Mouse (Mus musculus) C2C12 (cell line): ENCODE results near the gene Pdzrn4. TPM values are rescaled to one million over a fixed set of nuclear protein-coding genes. Genes with fewer than 3 reads are reported as not detected.

Experiments
- H3K27me3 ChIP-seq: one replicate; pipeline ENCODE4 v1.6.1; 2011; ENCODE audit not compliant: control insufficient read depth, insufficient read depth, insufficient read length
- H3K36me3 ChIP-seq: one replicate; pipeline ENCODE4 v1.6.1; 2011; ENCODE audit not compliant: control insufficient read depth, insufficient read depth
- H3K4me3 ChIP-seq: one replicate; pipeline ENCODE4 v1.5.1; 2011; ENCODE audit warnings: mild to moderate bottlenecking, control low read depth; ENCODE audit not compliant: poor library complexity, insufficient read depth, severe bottlenecking
- H3K79me2 ChIP-seq: one replicate; pipeline ENCODE4 v1.6.1; 2011; ENCODE audit not compliant: control insufficient read depth, insufficient read depth
- H3K79me3 ChIP-seq: one replicate; pipeline ENCODE4 v1.6.1; 2011; ENCODE audit warnings: low read depth, control low read depth
- H3ac ChIP-seq: one replicate; pipeline ENCODE3; 2011; ENCODE audit warnings: low read depth; ENCODE audit not compliant: control insufficient read depth, insufficient read length
- CEBPB ChIP-seq: IDR thresholded peaks from one replicate; pipeline ENCODE4 v1.6.1; 2011; ENCODE audit warnings: low read depth, mild to moderate bottlenecking, control low read depth, moderate library complexity
- CTCF ChIP-seq: IDR thresholded peaks from one replicate; pipeline ENCODE4 v1.5.1; 2011; ENCODE audit not compliant: control insufficient read depth, insufficient read depth, insufficient read length
- FOSL1 ChIP-seq: IDR thresholded peaks from one replicate; pipeline ENCODE4 v1.8.0; 2011; ENCODE audit warnings: mild to moderate bottlenecking, low read length; ENCODE audit not compliant: poor library complexity, insufficient read depth, severe bottlenecking
- MAX ChIP-seq: IDR thresholded peaks from one replicate; pipeline ENCODE4 v1.6.1; 2011; ENCODE audit warnings: mild to moderate bottlenecking, control low read depth
- MYOD1 ChIP-seq: IDR thresholded peaks from one replicate; pipeline ENCODE4 v1.6.1; 2011; ENCODE audit warnings: low read depth; ENCODE audit not compliant: control insufficient read depth, insufficient read length
- MYOG ChIP-seq: IDR thresholded peaks from one replicate; pipeline ENCODE4 v1.6.1; 2011; ENCODE audit not compliant: control insufficient read depth, insufficient read length; ENCODE audit errors: extremely low read depth
- USF1 ChIP-seq: IDR thresholded peaks from one replicate; pipeline ENCODE4 v1.6.1; 2011; ENCODE audit warnings: low read depth, mild to moderate bottlenecking, control low read depth, moderate library complexity
- polyA plus RNA-seq: library from polyadenylated mRNA; unstranded; fragments of >200 nt; fragmentation: generic; extraction: Trizol; gene quantifications from one replicate; pipeline ENCODE4 v1.2.1, GENCODE M21; 2012; ENCODE audit warnings: missing spikeins

Gene Pdzrn4
- polyA plus RNA-seq, 1 experiment: 0.01 TPM

- Histone ChIP-seq H3K27me3 (no peaks in the 10 kb centered on the region), H3K4me3 (no peak overlapping the region), H3K79me2 (no peaks in the 10 kb centered on the region), H3ac (no peak overlapping the region), H3K79me3 (no peaks in the 10 kb centered on the region), H3K36me3 (no peaks in the 10 kb centered on the region)
- TF ChIP-seq MYOG (no peak), USF1 (no peak)
These were observed 55.9 kb downstream of the Pdzrn4 start for GRCm38 (mm10) chr15:92452620-92453019.

- H3K27me3 ChIP-seq: no peaks in the 10 kb centered on the region
- H3K79me3 ChIP-seq: no peaks in the 10 kb centered on the region
- no peak overlapping the region for H3K4me3 ChIP-seq
- H3K36me3 ChIP-seq: no peaks in the 10 kb centered on the region
- H3ac ChIP-seq: no peak overlapping the region
- H3K79me2 ChIP-seq: no peaks in the 10 kb centered on the region
- TF ChIP-seq CTCF: no peak
- TF ChIP-seq USF1: no peak
- TF ChIP-seq MAX: no peak
- TF ChIP-seq FOSL1: no peak
- TF ChIP-seq CEBPB: no peak
- TF ChIP-seq MYOD1: no peak
- TF ChIP-seq MYOG: no peak
These were observed 85.5 kb downstream of the Pdzrn4 start for GRCm38 (mm10) chr15:92482198-92482597.

- no peaks in the 10 kb centered on the region for H3K36me3 ChIP-seq
- no peaks in the 10 kb centered on the region for H3K79me2 ChIP-seq
- H3K27me3 ChIP-seq: no peaks in the 10 kb centered on the region
- TF ChIP-seq MYOD1 (no peak), USF1 (no peak), MYOG (no peak), CEBPB (no peak), FOSL1 (no peak), CTCF (no peak), MAX (no peak)
- H3K4me3 ChIP-seq: no peak overlapping the region
- no peaks in the 10 kb centered on the region for H3K79me3 ChIP-seq
- H3ac ChIP-seq: no peak overlapping the region
These were observed 94.7 kb downstream of the Pdzrn4 start for GRCm38 (mm10) chr15:92491376-92491775.

GRCm38 (mm10) chr15:92495465-92496174 is 98.9 kb downstream of the Pdzrn4 start:
- no peaks in the 10 kb centered on the region for H3K79me2 ChIP-seq
- no peak overlapping the region for H3ac ChIP-seq
- no peaks in the 10 kb centered on the region for H3K36me3 ChIP-seq
- H3K79me3 ChIP-seq: no peaks in the 10 kb centered on the region
- H3K27me3 ChIP-seq: no peaks in the 10 kb centered on the region
- H3K4me3 ChIP-seq: no peak overlapping the region
- no peak for TF ChIP-seq MYOD1
- no peak for TF ChIP-seq FOSL1
- TF ChIP-seq USF1: no peak
- TF ChIP-seq CEBPB: no peak
- no peak for TF ChIP-seq MYOG
- no peak for TF ChIP-seq MAX
- TF ChIP-seq CTCF: no peak

- no peaks in the 10 kb centered on the region for H3K36me3 ChIP-seq
- H3K27me3 ChIP-seq: no peaks in the 10 kb centered on the region
- H3K4me3 ChIP-seq: no peak overlapping the region
- TF ChIP-seq MYOG: no peak
- no peak for TF ChIP-seq USF1
- TF ChIP-seq CTCF: no peak
- TF ChIP-seq FOSL1: no peak
- TF ChIP-seq CEBPB: no peak
- TF ChIP-seq MYOD1: no peak
- no peak for TF ChIP-seq MAX
- H3K79me2 ChIP-seq: no peaks in the 10 kb centered on the region
- no peak overlapping the region for H3ac ChIP-seq
- H3K79me3 ChIP-seq: no peaks in the 10 kb centered on the region
These were observed 103.7 kb downstream of the Pdzrn4 start for GRCm38 (mm10) chr15:92500276-92500838.

- Histone ChIP-seq H3K27me3 (no peaks in the 10 kb centered on the region), H3K36me3 (no peaks in the 10 kb centered on the region), H3ac (no peak overlapping the region), H3K4me3 (no peak overlapping the region), H3K79me3 (no peaks in the 10 kb centered on the region), H3K79me2 (no peaks in the 10 kb centered on the region)
- TF ChIP-seq MAX (no peak), MYOG (no peak), USF1 (no peak), FOSL1 (no peak), CTCF (no peak), MYOD1 (no peak)
These were observed 106.1 kb downstream of the Pdzrn4 start for GRCm38 (mm10) chr15:92502797-92503196.
